Mouse (Mus musculus) cerebellum, adult 2 months (tissue): ENCODE data around the gene Efcab2. TPM values are rescaled to one million over a fixed set of nuclear protein-coding genes. Genes with fewer than 3 reads are reported as not detected.

ENCODE experiments used
- DNase-seq, 2 experiments: peaks; one replicate each; pipeline ENCODE4 v3.0.0; 2021
- H3K27ac ChIP-seq: fragments of 200-500 bp; 2 replicates; pipeline ENCODE4 v1.5.1; 2012; ENCODE audit warnings: low read length, control low read depth, inconsistent platforms; ENCODE audit not compliant: insufficient read depth
- H3K27me3 ChIP-seq: fragments of 200-500 bp; 2 replicates; pipeline ENCODE4 v1.6.1; 2012; ENCODE audit warnings: inconsistent platforms, mild to moderate bottlenecking, low read length, moderate library complexity; ENCODE audit not compliant: control insufficient read depth, insufficient read depth
- H3K4me1 ChIP-seq: fragments of 200-500 bp; 2 replicates; pipeline ENCODE4 v1.6.1; 2011; ENCODE audit warnings: low read length; ENCODE audit not compliant: control insufficient read depth, insufficient read depth
- H3K4me3 ChIP-seq: fragments of 200-500 bp; replicated peaks from 2 replicates; pipeline ENCODE3; 2011; ENCODE audit warnings: mild to moderate bottlenecking, low read depth, low read length, control low read depth; ENCODE audit not compliant: insufficient read depth
- CTCF ChIP-seq: fragments of 200-500 bp; IDR thresholded peaks from 2 replicates; pipeline ENCODE4 v1.5.1; 2011; ENCODE audit warnings: low read depth, mild to moderate bottlenecking, control low read depth, low read length, moderate library complexity, borderline replicate concordance; ENCODE audit not compliant: insufficient read depth
- POLR2A ChIP-seq: fragments of 200-500 bp; IDR thresholded peaks from 2 replicates; pipeline ENCODE4 v1.6.1; 2011; ENCODE audit warnings: low read length, control low read depth, borderline replicate concordance; ENCODE audit not compliant: insufficient read depth
- WGBS: fragments of 180-500 bp; shearing (Covaris S2); methylation state at CpG from one replicate; pipeline ENCODE4 v1.1.7; 2018; 5-methylcytosine and 5-hydroxymethylcytosine counted together
- polyA plus RNA-seq: library from polyadenylated mRNA; depleted of rRNA; stranded (reverse); fragments of >200 nt; gene quantifications from 2 replicates; pipeline ENCODE4 v1.2.3, GENCODE M21; 2012

The Efcab2 gene
- polyA plus RNA-seq, 1 experiment = 12.9 TPM

DNA sequence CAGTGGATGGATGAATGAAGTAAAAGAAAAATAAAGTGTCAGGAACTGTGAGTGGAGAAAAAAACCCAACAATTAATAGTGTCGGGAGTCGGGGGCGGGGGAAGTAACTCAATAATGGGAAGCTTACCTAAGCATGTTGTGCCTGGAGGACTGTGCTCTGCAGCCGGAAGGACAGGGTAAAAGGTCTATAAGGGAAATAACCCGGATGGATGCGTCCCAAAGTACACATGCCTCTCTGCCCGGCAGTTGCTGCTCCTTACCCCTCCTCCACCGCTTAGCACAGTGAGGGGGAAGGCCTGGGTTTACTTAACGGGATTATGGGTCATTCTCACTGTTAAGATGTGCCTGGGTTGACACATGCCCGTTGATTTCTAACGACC is 36.6 kb upstream of the Efcab2 start:
- TF ChIP-seq CTCF (no peak), POLR2A (no peak)
- WGBS = 1% methylated on average over 11 of the region's 11 CpGs
- DNase-seq = peak in 1 of 2 experiments; percentile 71
- H3K27ac ChIP-seq = peak overlapping the region; percentile 95
- H3K4me1 ChIP-seq = peaks cover 9% of the 10 kb centered on the region; the same call in 1 of the 2 replicates
- H3K4me3 ChIP-seq = peak overlapping the region; percentile 44
- H3K27me3 ChIP-seq = no peaks in the 10 kb centered on the region

DNA sequence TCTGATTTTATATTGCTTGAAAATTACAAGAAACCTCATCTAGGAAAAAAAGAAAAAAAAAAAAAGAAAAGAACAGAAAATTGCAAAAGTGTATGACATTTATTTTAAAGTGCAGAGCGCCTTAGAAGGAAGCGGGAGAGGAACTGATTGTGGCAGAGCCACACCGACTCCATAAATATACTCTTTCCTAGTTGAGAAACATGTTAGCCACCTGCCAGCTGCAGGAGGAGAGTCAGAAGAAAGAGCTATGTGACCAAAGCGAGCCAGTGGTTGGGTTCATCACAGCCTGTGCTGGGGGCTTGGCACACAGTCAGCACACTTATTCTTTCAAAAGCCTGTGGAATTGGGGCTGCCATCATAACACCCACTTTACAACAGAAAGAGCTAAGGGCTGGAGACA is 33.2 kb upstream of the Efcab2 start:
- no peaks in the 10 kb centered on the region for H3K27me3 ChIP-seq
- TF ChIP-seq CTCF (no peak), POLR2A (no peak)
- H3K4me1 ChIP-seq = peaks cover 9% of the 10 kb centered on the region; the same call in 1 of the 2 replicates
- DNase-seq = no peak
- H3K27ac ChIP-seq = no peak overlapping the region
- no peak overlapping the region for H3K4me3 ChIP-seq
- WGBS = 90% methylated on average over 4 of the region's 4 CpGs

DNA sequence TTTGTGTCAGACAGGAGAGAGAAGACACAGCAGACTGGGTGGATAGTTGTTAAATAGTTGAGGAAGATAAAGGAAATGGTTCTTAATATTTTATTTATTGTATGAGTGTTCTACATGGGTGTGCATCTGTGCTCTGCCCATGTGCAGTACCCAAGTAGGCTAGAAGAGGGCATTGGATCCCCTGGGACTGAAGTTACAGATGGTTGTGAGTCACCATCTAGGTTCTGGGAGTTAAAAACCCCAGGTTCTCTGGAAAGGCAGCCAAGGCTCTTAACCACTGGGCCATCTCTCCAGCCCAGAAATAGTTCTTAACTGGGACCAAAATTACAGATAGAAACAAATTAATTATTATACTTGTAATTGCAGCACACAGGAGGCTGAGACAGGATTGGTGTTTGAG is 30.5 kb upstream of the Efcab2 start:
- H3K27me3 ChIP-seq = no peaks in the 10 kb centered on the region
- no peak overlapping the region for H3K4me3 ChIP-seq
- peak in 1 of 2 experiments; percentile 38 for DNase-seq
- no peak overlapping the region for H3K27ac ChIP-seq
- TF ChIP-seq POLR2A (no peak), CTCF (no peak)
- H3K4me1 ChIP-seq = no peaks in the 10 kb centered on the region; the same call in 1 of the 2 replicates

DNA sequence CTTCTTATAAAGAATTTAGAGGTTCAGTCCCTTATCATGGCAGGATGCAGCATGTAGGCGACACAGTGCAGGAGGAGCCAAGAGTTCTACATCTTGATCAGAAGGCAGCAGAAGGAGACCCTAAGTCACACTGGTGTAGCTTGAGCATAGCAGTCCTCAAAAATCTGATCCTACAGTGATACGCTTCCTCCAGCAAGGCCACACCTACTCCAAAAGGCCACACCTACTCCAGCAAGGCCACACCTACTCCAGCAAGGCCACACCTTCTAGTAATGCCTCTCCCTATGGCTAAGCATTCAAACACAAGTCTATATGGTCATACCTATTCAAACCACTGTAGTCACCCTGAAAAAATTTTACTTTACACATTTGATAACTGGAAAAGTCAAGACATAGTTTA is 29.8 kb upstream of the Efcab2 start:
- no peak for DNase-seq
- TF ChIP-seq POLR2A (no peak), CTCF (no peak)
- Histone ChIP-seq H3K27me3 (no peaks in the 10 kb centered on the region), H3K27ac (no peak overlapping the region), H3K4me1 (no peaks in the 10 kb centered on the region; the same call in 1 of the 2 replicates), H3K4me3 (no peak overlapping the region)
- WGBS = 95% methylated on average over 2 of the region's 2 CpGs

DNA sequence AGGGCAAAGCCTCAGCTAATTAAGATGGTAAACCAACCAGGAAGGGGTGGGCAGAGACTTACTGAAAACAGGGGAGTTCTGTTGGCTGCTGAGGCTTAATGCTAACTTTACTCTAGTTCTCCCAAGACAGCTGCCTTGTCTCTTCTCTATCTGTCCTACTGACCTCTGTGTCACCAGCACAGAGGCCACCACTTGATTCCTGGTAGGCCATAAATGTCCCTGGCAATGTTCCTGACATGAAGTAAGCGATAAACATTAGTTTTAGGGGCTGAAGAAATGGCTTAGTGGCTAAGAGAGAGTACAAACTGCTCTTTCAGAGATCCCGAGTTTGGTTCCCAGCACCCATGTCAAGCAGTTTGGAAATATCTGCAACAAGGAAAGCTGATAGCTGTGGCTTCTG is 29.0 kb upstream of the Efcab2 start:
- no peaks in the 10 kb centered on the region for H3K27me3 ChIP-seq
- no peaks in the 10 kb centered on the region; the same call in 1 of the 2 replicates for H3K4me1 ChIP-seq
- DNase-seq = no peak
- no peak for TF ChIP-seq CTCF
- no peak for TF ChIP-seq POLR2A
- H3K27ac ChIP-seq = no peak overlapping the region
- WGBS = 70% methylated on average over 2 of the region's 2 CpGs
- no peak overlapping the region for H3K4me3 ChIP-seq

DNA sequence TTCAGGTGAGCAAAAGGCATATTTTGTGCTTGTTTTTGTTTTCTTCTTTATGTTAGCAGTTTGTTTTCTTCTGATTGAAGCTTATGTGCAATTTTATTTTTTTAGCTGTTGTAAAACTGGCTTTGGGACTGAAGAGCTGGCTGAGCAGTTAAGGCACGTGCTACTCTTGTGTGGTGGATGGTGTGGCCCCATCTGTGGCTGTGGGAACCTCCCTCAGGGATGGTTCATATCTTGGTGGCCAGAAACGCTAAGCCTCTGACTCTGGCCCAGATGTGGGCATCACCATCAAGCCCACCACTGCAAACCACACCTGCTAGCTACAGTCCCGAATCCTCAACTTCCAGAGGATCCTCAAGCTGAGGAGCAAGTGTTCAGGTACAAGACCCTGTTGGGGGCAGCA is 27.8 kb upstream of the Efcab2 start:
- 85% methylated on average over 3 of the region's 3 CpGs for WGBS
- Histone ChIP-seq H3K4me3 (no peak overlapping the region), H3K4me1 (no peaks in the 10 kb centered on the region; the same call in 1 of the 2 replicates), H3K27ac (no peak overlapping the region), H3K27me3 (no peaks in the 10 kb centered on the region)
- no peak for DNase-seq
- no peak for TF ChIP-seq CTCF
- no peak for TF ChIP-seq POLR2A

DNA sequence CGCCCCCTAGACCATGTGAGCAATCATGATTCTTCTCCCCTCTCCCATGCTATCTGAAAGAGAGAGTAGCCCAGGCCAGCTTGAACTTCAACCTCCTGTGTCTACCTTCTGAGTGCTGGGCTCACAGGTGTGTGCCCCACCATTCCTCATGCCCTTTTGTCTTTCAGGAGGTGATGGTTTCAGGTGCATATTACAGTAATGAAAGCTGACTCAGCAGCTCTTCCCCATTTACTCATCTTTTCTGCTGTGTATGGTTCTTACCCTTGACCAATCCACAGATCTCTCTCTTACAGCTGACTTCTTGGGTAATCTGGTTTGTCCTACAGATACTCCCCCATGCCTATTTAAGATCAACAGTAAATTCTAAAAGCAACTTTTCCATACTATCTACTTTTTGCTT is 26.7 kb upstream of the Efcab2 start:
- H3K27me3 ChIP-seq = no peaks in the 10 kb centered on the region
- 91% methylated on average over 1 of the region's 1 CpGs for WGBS
- DNase-seq = no peak
- no peak overlapping the region for H3K4me3 ChIP-seq
- TF ChIP-seq CTCF (no peak), POLR2A (no peak)
- H3K4me1 ChIP-seq = no peaks in the 10 kb centered on the region; the same call in 1 of the 2 replicates
- H3K27ac ChIP-seq = no peak overlapping the region

DNA sequence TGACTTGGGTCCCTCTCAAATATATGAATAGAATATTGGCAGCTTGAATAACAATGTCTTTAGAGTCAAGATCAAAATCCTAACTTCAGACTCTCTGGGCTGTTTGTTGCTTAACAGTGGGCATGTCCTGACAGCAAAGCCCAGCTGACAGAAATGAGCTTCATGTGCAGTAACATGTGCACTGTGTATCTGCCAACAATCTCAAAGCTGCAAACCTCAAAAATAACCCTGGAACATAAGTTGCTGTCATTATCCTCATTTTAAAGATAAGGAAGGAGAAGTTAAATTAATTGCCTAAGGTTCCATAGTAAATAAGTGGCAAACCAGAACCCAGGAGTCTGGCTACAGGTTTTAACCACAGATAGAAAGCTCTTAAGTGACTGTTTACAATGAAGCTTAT is 23.7 kb upstream of the Efcab2 start:
- TF ChIP-seq CTCF (no peak), POLR2A (no peak)
- Histone ChIP-seq H3K4me3 (no peak overlapping the region), H3K4me1 (no peaks in the 10 kb centered on the region), H3K27ac (no peak overlapping the region), H3K27me3 (no peaks in the 10 kb centered on the region)
- DNase-seq = no peak

DNA sequence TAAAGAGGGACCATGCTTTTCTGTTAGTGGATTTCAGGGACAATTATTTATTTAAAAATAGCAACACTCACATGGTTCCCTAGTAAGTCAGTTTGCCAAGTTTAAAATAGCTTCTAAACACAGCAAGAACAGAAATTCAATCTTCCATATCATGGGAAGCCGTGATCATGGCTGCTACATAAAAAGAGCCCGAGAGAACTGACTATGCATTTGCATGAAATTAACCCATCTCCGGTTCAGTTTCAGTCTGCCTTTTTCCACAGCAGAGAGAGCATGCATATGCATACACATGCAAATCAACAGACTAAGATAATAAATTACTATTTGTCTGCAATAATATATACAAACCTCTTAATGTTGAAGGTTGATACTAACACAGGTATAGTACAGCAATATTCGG is 17.1 kb upstream of the Efcab2 start:
- H3K27ac ChIP-seq = no peak overlapping the region
- DNase-seq = no peak
- H3K4me1 ChIP-seq = no peaks in the 10 kb centered on the region
- no peak for TF ChIP-seq CTCF
- H3K27me3 ChIP-seq = no peaks in the 10 kb centered on the region
- H3K4me3 ChIP-seq = no peak overlapping the region
- WGBS = 56% methylated on average over 4 of the region's 4 CpGs
